Mouse (Mus musculus): ENCODE measurements around the gene Hepacam.

GRCm38 (mm10) chr9:37375718-37376117 is 8.6 kb downstream of the Hepacam start:
- TF ChIP-seq POLR2A (IDR thresholded peaks at IDR 0.05; ENCODE audit: extremely low read depth, insufficient read depth, low read length) (no peak), CTCF (IDR thresholded peaks at IDR 0.05; ENCODE audit: low read depth, low read length) (no peak)

Data from liver, adult 2 months (tissue).